Mouse (Mus musculus) hindbrain, embryonic 10.5 days (tissue): ENCODE results near the gene Syce2. TPM values are rescaled to one million over a fixed set of nuclear protein-coding genes. Genes with fewer than 3 reads are reported as not detected.
A peak's percentile ranks its signal among the peaks of the same experiment; 100 is the strongest.

Experiments
- DNase-seq: peaks from one replicate; pipeline ENCODE4 v3.0.0-alpha.2; 2017; ENCODE audit warnings: low spot score
- H3K27ac ChIP-seq: fragments of 300-500 bp; sonication (generic); 2 replicates; pipeline ENCODE4 v1.5.1; 2016; ENCODE audit warnings: mild to moderate bottlenecking, moderate library complexity
- H3K27me3 ChIP-seq: fragments of 300-500 bp; sonication (generic); 2 replicates; pipeline ENCODE4 v1.6.1; 2016; ENCODE audit warnings: mild to moderate bottlenecking; ENCODE audit not compliant: poor library complexity, insufficient read depth, severe bottlenecking
- H3K36me3 ChIP-seq: fragments of 300-500 bp; sonication (generic); 2 replicates; pipeline ENCODE4 v1.6.1; 2016; ENCODE audit warnings: mild to moderate bottlenecking, moderate library complexity
- H3K4me1 ChIP-seq: fragments of 300-500 bp; sonication (generic); replicated peaks from 2 replicates; pipeline ENCODE4 v1.6.1; 2016; ENCODE audit warnings: mild to moderate bottlenecking
- H3K4me3 ChIP-seq: fragments of 300-500 bp; sonication (generic); 2 replicates; pipeline ENCODE4 v1.5.1; 2016; ENCODE audit warnings: mild to moderate bottlenecking, moderate library complexity
- H3K9me3 ChIP-seq: fragments of 300-500 bp; sonication (generic); 2 replicates; pipeline ENCODE4 v1.6.1; 2016; ENCODE audit warnings: mild to moderate bottlenecking, moderate library complexity
- WGBS: fragments of 180-500 bp; shearing (Covaris S2); methylation state at CpG from one replicate; pipeline ENCODE4 v1.1.7; 2016; 5-methylcytosine and 5-hydroxymethylcytosine counted together
- polyA plus RNA-seq: library from polyadenylated mRNA; unstranded; fragments of >200 nt; fragmentation: Nextera tagmentation; extraction: Ambion mirVana; gene quantifications from 2 replicates; pipeline ENCODE4 v1.2.1, GENCODE M21; 2016

Syce2 gene
- polyA plus RNA-seq, 1 experiment from 2014 or later: 61.5 TPM

DNA sequence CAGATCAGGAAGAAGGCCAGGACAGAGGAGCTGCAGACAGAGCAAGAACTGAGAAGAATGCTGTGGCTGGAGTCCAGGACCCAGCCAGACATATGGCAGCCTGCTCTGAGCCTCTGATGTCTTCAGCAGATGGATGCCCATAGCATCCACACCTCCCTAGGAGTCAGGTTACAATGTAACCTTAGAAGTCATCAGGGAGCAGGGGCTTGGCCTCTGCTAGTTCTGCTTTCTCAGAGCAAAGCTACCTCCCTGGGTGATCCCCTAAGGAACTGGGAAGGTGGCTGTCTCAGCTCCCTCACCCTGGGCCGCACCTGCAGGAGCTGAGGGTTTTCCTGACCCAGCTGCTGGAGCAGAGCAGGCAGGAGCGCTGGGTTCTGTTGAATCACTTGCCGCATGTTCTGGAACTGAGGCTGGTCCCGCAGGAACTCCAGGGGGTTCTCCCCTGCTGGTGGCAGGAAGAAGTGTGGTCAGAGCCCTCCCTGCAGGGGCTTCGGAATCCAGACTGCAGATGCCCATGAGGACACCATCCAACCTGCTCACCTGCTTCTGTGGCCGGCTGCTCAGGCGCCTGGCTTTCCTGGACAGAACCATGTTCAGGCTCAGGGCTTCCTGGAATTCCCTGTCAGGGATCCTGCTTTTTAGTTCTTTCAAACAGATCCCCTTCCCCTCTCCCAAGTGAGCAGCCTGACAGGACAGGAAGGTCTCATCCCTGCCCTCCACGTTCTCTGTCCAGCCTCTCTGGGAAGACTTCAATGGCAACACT, 34.6 kb upstream of the Syce2 start:
- no peaks in the 10 kb centered on the region for H3K9me3 ChIP-seq
- no peaks in the 10 kb centered on the region for H3K27me3 ChIP-seq
- H3K4me1 ChIP-seq: peaks cover 60% of the 10 kb centered on the region
- peaks cover 73% of the 10 kb centered on the region for H3K36me3 ChIP-seq
- H3K27ac ChIP-seq: peak overlapping the region; percentile 17
- peak; percentile 37 for DNase-seq
- H3K4me3 ChIP-seq: peak overlapping the region; percentile 23
- 50% methylated on average over 8 of the region's 8 CpGs for WGBS

GRCm38 (mm10) chr8:84837912-84838470, 33.9 kb upstream of the Syce2 start:
- Histone ChIP-seq H3K27ac (peak overlapping the region; percentile 17), H3K9me3 (no peaks in the 10 kb centered on the region), H3K36me3 (peaks cover 79% of the 10 kb centered on the region), H3K27me3 (no peaks in the 10 kb centered on the region), H3K4me3 (peak overlapping the region; percentile 23; the same call in 1 of the 2 replicates), H3K4me1 (peaks cover 57% of the 10 kb centered on the region)
- 75% methylated on average over 15 of the region's 15 CpGs for WGBS
- no peak for DNase-seq

DNA sequence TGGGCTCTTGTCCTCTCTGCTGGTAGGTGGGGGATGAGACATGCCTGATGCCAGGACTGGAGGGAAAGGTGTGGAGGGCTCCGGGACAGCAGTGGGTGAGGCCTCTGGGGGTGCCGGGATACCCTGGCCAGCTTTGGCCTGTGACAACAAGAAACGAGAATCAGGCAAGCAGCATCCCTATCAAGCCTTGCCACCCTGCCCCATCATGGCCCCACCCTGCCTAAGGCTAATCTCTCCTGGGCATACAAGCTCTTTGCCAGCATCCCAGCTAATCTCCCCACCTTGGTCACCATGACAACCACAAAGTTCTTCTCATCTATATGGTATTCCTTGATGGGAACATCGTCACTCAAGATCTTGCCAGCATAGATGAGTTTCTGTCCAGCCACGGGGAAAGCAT, 33.4 kb upstream of the Syce2 start:
- Histone ChIP-seq H3K4me3 (peak overlapping the region; percentile 23; the same call in 1 of the 2 replicates), H3K4me1 (peaks cover 56% of the 10 kb centered on the region), H3K36me3 (peaks cover 82% of the 10 kb centered on the region), H3K27ac (peak overlapping the region; percentile 17; the same call in 1 of the 2 replicates), H3K27me3 (no peaks in the 10 kb centered on the region), H3K9me3 (no peaks in the 10 kb centered on the region)
- no peak for DNase-seq
- 92% methylated on average over 5 of the region's 5 CpGs for WGBS

- WGBS: 96% methylated on average over 2 of the region's 2 CpGs
- Histone ChIP-seq H3K27ac (no peak overlapping the region; the same call in 1 of the 2 replicates), H3K4me3 (peak overlapping the region; percentile 97), H3K4me1 (peaks cover 56% of the 10 kb centered on the region), H3K9me3 (no peaks in the 10 kb centered on the region), H3K36me3 (peaks cover 82% of the 10 kb centered on the region), H3K27me3 (no peaks in the 10 kb centered on the region)
- no peak for DNase-seq
Observed at GRCm38 (mm10) chr8:84839411-84839810, 32.5 kb upstream of the Syce2 start.

DNA sequence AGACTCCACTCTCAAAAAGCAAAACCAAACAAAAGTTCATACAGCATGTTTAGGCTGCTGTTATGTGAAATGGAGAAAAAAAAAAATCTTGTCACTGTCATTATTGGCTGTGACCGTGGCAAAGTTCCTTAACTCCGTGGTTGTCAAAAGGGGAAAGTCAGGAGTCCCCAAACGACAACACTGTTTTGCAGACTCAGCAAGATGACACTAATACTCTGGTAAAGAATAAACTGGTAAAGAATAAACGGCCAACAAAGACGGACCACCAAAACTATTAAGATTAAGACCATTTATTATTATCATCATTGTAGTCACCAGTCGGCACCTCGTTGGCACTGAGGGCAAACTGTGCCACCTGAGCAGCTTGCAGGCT, 32.0 kb upstream of the Syce2 start:
- peak overlapping the region; percentile 97 for H3K4me3 ChIP-seq
- DNase-seq: no peak
- WGBS: 6% methylated on average over 7 of the region's 7 CpGs
- peaks cover 56% of the 10 kb centered on the region for H3K4me1 ChIP-seq
- H3K36me3 ChIP-seq: peaks cover 82% of the 10 kb centered on the region
- no peaks in the 10 kb centered on the region for H3K9me3 ChIP-seq
- H3K27me3 ChIP-seq: no peaks in the 10 kb centered on the region
- H3K27ac ChIP-seq: peak overlapping the region; percentile 97

DNA sequence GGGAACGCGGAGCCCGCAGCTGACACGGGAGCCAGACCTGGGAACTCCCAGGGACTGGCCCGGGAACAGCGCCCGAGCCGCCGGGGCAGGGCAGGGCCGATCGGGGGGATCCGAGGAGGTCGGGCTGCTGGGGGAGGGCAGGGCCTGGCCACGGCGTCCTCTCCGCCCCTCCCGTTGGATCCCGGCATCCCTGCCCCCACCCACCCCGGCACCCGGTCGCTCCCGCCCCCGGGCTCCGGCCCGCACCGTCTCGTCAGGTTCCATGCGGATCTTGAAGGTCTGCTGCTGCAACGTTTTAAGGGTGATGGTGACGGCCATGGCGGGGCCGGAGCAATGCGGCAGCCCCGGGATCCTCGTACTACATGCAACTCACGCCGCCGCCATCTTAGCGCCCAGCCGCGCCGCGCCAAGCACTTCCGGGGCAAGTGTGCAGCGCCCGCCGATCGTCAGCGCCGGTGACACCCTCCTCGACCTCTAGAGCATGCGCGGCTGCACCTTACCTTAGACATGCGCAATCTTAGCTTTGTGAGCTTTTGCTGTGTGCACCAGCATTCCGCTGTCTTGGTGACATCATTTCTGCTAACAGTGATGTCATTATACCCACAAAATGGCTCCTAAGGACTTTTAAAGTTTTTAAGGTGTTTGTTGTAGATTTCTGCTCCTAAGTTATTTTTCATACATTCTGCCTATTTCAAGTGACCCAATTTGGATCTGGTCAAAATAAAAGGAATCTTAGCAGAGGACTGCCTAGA, 31.5 kb upstream of the Syce2 start, which contains the start of gene Rad23a:
Gene Rad23a (minus strand): TSS at position 418 of the 752 bp plus-strand sequence.
- peak within 1 kb of the TSS; percentile 97 for H3K27ac ChIP-seq
- H3K4me1 ChIP-seq: peaks cover 59% of the 10 kb centered on the region
- H3K27me3 ChIP-seq: no peaks in the 10 kb centered on the region
- WGBS: under 1% methylated on average over 55 of the region's 55 CpGs
- peak; percentile 94 for DNase-seq
- H3K4me3 ChIP-seq: peak within 1 kb of the TSS; percentile 97
- no peaks in the 10 kb centered on the region for H3K9me3 ChIP-seq
- H3K36me3 ChIP-seq: peaks cover 83% of the 10 kb centered on the region

GRCm38 (mm10) chr8:84841514-84841913, 30.4 kb upstream of the Syce2 start:
- 76% methylated on average over 1 of the region's 1 CpGs for WGBS
- peaks cover 55% of the 10 kb centered on the region for H3K4me1 ChIP-seq
- H3K27ac ChIP-seq: no peak overlapping the region
- H3K4me3 ChIP-seq: peak overlapping the region; percentile 11; the same call in 1 of the 2 replicates
- no peaks in the 10 kb centered on the region for H3K27me3 ChIP-seq
- peaks cover 81% of the 10 kb centered on the region for H3K36me3 ChIP-seq
- no peak for DNase-seq
- H3K9me3 ChIP-seq: no peaks in the 10 kb centered on the region

DNA sequence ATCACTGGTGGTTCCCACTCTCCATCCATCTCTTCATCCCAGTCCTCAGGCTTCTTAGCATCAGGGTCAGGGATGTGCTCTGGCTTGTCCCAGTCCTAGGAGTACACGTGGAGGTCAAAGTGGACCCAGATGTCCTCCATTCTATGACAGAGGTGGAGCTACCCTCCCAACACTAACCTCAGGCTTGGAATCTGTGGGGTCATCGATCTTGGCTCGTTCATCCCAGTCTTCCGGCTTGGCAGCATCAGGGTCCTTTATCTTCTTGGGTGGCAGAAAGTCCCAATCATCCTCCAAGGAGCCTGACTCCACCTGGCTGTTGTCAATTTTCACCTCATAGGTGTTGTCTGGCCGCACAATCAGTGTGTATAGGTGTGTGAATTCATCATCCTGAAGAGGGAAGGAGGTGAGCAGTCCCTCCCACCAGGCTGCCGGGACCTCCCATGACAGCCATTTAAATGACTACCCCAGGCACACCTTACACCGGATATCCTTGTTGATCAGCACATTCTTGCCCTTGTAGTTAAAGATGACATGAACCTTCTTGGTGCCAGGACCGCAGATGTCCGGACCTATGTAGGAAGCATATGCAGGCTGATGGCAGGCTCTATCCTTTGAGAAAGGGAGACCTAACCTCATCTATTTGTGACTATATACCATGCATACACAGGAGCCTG, 27.4 kb upstream of the Syce2 start:
- peak overlapping the region; percentile 99 for H3K4me3 ChIP-seq
- no peaks in the 10 kb centered on the region for H3K9me3 ChIP-seq
- peaks cover 40% of the 10 kb centered on the region for H3K4me1 ChIP-seq
- WGBS: 91% methylated on average over 9 of the region's 9 CpGs
- no peak for DNase-seq
- peaks cover 53% of the 10 kb centered on the region for H3K36me3 ChIP-seq
- no peaks in the 10 kb centered on the region for H3K27me3 ChIP-seq
- 0 out of 2 replicates have a peak overlapping the region, but pooled peaks have one; percentile 23 for H3K27ac ChIP-seq

DNA sequence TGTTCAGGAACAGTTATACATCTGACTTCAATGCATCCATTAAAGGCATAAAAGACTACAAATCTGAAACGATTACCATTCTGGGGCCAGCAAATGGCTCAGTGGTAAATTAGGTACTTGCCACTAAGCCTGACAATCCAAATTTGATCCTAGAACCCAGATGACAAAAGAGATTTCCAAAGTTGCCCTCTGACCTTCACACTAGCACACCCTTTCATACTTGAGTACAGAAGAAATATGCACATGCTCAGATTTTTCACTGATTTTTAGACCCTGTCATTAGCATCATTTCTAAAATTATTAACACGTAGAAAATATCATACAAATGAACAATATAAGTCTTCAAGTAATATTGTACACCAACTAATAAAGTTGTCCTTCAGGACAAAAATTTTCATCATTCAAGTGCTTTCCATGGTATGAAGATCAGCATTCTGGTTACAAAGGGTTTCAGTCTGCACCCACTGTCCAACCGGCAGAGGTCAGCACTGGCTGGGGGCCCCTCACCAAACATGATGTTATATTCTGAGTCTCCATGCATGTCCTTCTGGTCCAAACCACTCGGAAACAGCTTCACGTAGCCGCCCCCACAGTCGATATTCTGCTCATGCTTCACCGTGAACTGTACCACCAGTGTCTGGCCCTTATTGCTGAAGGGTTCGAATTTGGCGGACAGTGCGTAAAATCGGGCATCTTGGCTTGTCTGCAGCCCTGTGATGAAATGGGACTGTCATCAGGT, 26.4 kb upstream of the Syce2 start:
- peaks cover 37% of the 10 kb centered on the region for H3K4me1 ChIP-seq
- H3K27ac ChIP-seq: peak overlapping the region; percentile 97
- WGBS: 22% methylated on average over 12 of the region's 12 CpGs
- peaks cover 53% of the 10 kb centered on the region for H3K36me3 ChIP-seq
- DNase-seq: peak; percentile 59
- H3K4me3 ChIP-seq: peak overlapping the region; percentile 99
- no peaks in the 10 kb centered on the region for H3K9me3 ChIP-seq
- no peaks in the 10 kb centered on the region for H3K27me3 ChIP-seq

- Histone ChIP-seq H3K36me3 (peaks cover 51% of the 10 kb centered on the region), H3K9me3 (no peaks in the 10 kb centered on the region), H3K4me1 (peaks cover 37% of the 10 kb centered on the region), H3K27me3 (no peaks in the 10 kb centered on the region), H3K27ac (peak overlapping the region; percentile 97), H3K4me3 (peak overlapping the region; percentile 99)
- 1% methylated on average over 30 of the region's 30 CpGs for WGBS
- DNase-seq: no peak
Observed at GRCm38 (mm10) chr8:84846094-84846721, 25.7 kb upstream of the Syce2 start.

DNA sequence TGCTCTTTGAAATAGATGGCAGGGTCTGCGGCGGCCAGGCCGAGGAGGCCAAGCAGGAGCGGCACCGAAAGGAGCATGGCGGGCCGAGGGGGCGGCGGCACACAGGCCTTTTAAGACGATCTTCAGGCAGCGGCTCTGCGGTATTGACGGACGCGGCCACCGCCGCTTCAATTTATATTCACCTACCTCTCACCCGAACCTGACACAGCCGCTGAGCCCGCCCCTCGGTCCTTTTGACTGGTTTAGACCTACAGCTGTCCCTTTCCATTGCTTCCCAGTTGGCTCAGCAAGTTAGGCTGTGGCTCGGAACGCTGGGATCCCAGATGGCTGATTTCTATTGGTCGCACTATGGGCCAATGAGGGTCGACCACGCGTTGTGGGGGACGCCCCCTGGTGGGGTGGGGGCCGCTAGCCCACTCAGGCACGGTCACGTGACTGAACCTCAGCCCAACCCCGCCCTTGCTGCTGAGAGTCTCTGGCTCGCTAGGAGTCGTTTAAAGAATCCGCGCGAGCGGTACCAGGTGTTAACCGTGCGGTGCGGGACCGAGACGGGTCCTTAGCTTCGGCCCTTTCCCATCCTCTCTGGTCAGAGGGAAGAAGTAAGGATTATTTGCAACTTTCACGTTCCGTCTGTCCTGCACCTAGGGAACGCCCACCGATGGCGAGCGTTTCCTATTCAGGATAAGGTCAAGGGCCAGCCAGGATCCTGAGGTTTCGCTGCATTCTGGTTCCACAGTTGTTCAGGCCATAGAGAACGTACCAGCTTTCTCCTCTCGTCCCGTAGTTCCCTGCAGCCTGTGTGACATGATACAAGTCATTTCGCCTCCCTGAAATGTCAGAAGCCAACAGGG, 25.0 kb upstream of the Syce2 start, which contains the start of gene Calr:
Gene Calr (minus strand): TSS at position 213 of the 851 bp plus-strand sequence.
- peaks cover 37% of the 10 kb centered on the region for H3K4me1 ChIP-seq
- DNase-seq: peak; percentile 100
- H3K27me3 ChIP-seq: no peaks in the 10 kb centered on the region
- peaks cover 43% of the 10 kb centered on the region for H3K36me3 ChIP-seq
- WGBS: under 1% methylated on average over 55 of the region's 55 CpGs
- peak within 1 kb of the TSS; percentile 99 for H3K4me3 ChIP-seq
- H3K27ac ChIP-seq: peak within 1 kb of the TSS; percentile 97
- no peaks in the 10 kb centered on the region for H3K9me3 ChIP-seq
